ENCODE assay signal across 8 mouse cellular contexts in genomic region chr17:83312244-83312918, GRCm38 (mm10). TPM values are rescaled to one million over a fixed set of nuclear protein-coding genes. Genes with fewer than 3 reads are reported as not detected.
DNase-seq lines count a peak whose midpoint lies in the region; ATAC-seq lines count a peak whose summit lies in the region.

No protein-coding gene starts in this region.

- WGBS in forebrain, embryonic 16.5 days, result 5% methylated on average over 15 of the region's 15 CpGs

- H3K27ac ChIP-seq in forebrain, embryonic 16.5 days (ENCODE audit: low read length), result no peak overlapping the region

- 0 out of 2 replicates have a peak overlapping the region, but pooled peaks have one; percentile 11 for H3K9ac ChIP-seq in forebrain, embryonic 16.5 days (replicated peaks; ENCODE audit: low read depth, low read length)

- H3K27me3 ChIP-seq in forebrain, embryonic 16.5 days (replicated peaks; ENCODE audit: control insufficient read depth, insufficient read depth, low read length), result no peaks in the 10 kb centered on the region

- no peaks in the 10 kb centered on the region for H3K36me3 ChIP-seq in forebrain, embryonic 16.5 days (ENCODE audit: control insufficient read depth, insufficient read depth)

- H3K4me3 ChIP-seq in forebrain, embryonic 16.5 days (replicated peaks; ENCODE audit: low read length), result no peak overlapping the region

- no peaks in the 10 kb centered on the region for H3K9me3 ChIP-seq in forebrain, embryonic 16.5 days (ENCODE audit: control insufficient read depth, low read length)

- H3K4me2 ChIP-seq in forebrain, embryonic 16.5 days (ENCODE audit: low read length), result peak overlapping the region; percentile 36

- ATAC-seq in forebrain, embryonic 16.5 days, result peak; percentile 58
- ATAC-seq in megakaryocyte progenitor cell, adult 5-6 weeks (replicated peaks; ENCODE audit: poor library complexity), result peak; percentile 58

- peak; percentile 85 for DNase-seq in CD4-positive, CD25-positive, alpha-beta regulatory T cell, adult 2 months (ENCODE audit: low read depth, low spot score)
- peak; percentile 91 for DNase-seq in adrenal gland, adult 2 months
- peak; percentile 62 for DNase-seq in heart, postnatal 4 days
- DNase-seq in left cerebral cortex, postnatal 36 days (ENCODE audit: low spot score in 2 of 2), result peak; percentile 22 to 38
- DNase-seq in right cerebral cortex, postnatal 14 days, result peak; percentile 18
- peak; percentile 66 for DNase-seq in yolk sac, embryonic 10.5 days (ENCODE audit: low spot score)

- H3K4me1 ChIP-seq in forebrain, embryonic 16.5 days (replicated peaks; ENCODE audit: control insufficient read depth, insufficient read depth, low read length), result peaks cover 8% of the 10 kb centered on the region

- intact Hi-C loops in left cerebral cortex, postnatal 36 days (cut with DNase I), result no loop called here

RNA-seq across cellular contexts. Expression of gene Eml4, which starts 38.4 kb away (rescaled TPM):
- 10 to 100 TPM; 16.3 to 18.7 TPM for total RNA-seq in adrenal gland, adult 2 months (2021)
- polyA plus RNA-seq in adrenal gland, adult 2 months (2012; rRNA removed), result 3.2 and 3.8 TPM in 2 replicates
- 31.7 and 33.9 TPM in 2 replicates for polyA plus RNA-seq in forebrain, embryonic 16.5 days (2015; fragmentation: Nextera tagmentation; extraction: Ambion mirVana)
- total RNA-seq in heart, postnatal 4 days (2021), result 10 to 100 TPM; 17.5 to 18.1 TPM
- total RNA-seq in left cerebral cortex, postnatal 36 days (2021), result 10 to 100 TPM; 20.2 to 23.1 TPM
- total RNA-seq in megakaryocyte progenitor cell, adult 5-6 weeks (2015), result 38.0 and 41.5 TPM in 2 replicates
- 79.6 and 86.3 TPM in 2 replicates for total RNA-seq in megakaryocyte progenitor cell, adult 5-6 weeks (2017)

Comparison
In these comparisons a context has a peak if more than half of its experiments do, and no peak if none do; other contexts are left out.
1. DNase-seq: peak in every context shown above with its lines; median percentile 91 in adrenal gland, adult 2 months; 85 in CD4-positive, CD25-positive, alpha-beta regulatory T cell, adult 2 months; 66 in yolk sac, embryonic 10.5 days; 62 in heart, postnatal 4 days; 30 in left cerebral cortex, postnatal 36 days; 18 in right cerebral cortex, postnatal 14 days.